Mouse (Mus musculus) thymus, adult 2 months (tissue): ENCODE data around the gene Arhgap23.

ENCODE experiments used
- CTCF ChIP-seq: fragments of 200-500 bp; IDR thresholded peaks from 2 replicates; pipeline ENCODE4 v1.5.1; 2012; ENCODE audit warnings: mild to moderate bottlenecking, control low read depth, low read length, moderate library complexity, borderline replicate concordance; ENCODE audit not compliant: control insufficient read depth, poor library complexity, insufficient read depth; ENCODE audit errors: extremely low read depth
- POLR2A ChIP-seq: fragments of 200-500 bp; IDR thresholded peaks from 2 replicates; pipeline ENCODE4 v1.6.1; 2012; ENCODE audit warnings: mild to moderate bottlenecking, low read length, control low read depth, moderate library complexity; ENCODE audit not compliant: control insufficient read depth, poor library complexity, insufficient read depth; ENCODE audit errors: extremely low read depth

GRCm38 (mm10) chr11:97536083-97536747 lies 120.9 kb downstream of the Arhgap23 start:
- no peak for TF ChIP-seq POLR2A
- TF ChIP-seq CTCF: no peak
